8 mouse cellular contexts compared by ENCODE assay signal in genomic region chr8:120832022-120832421, GRCm38 (mm10).
DNase-seq lines count a peak whose midpoint lies in the region; ATAC-seq lines count a peak whose summit lies in the region.

No protein-coding gene starts in this region.

- peaks cover 36% of the 10 kb centered on the region for H3K4me1 ChIP-seq in forebrain, embryonic 10.5 days
- H3K4me1 ChIP-seq in forebrain, embryonic 14.5 days (ENCODE audit: control insufficient read depth, insufficient read depth, low read length), result no peaks in the 10 kb centered on the region
- no peaks in the 10 kb centered on the region; the same call in 1 of the 2 replicates for H3K4me1 ChIP-seq in hindbrain, embryonic 16.5 days (ENCODE audit: control insufficient read depth, insufficient read depth, low read depth, low read length)

- 0 out of 2 replicates have a peak overlapping the region, but pooled peaks have one; percentile 62 for H3K27ac ChIP-seq in forebrain, embryonic 10.5 days
- no peak overlapping the region for H3K27ac ChIP-seq in forebrain, embryonic 14.5 days (ENCODE audit: low read depth, low read length)
- no peak overlapping the region for H3K27ac ChIP-seq in hindbrain, embryonic 16.5 days (ENCODE audit: low read depth, low read length)

- no peak overlapping the region for H3K4me3 ChIP-seq in forebrain, embryonic 10.5 days
- no peak overlapping the region for H3K4me3 ChIP-seq in forebrain, embryonic 14.5 days (ENCODE audit: low read depth, low read length)
- H3K4me3 ChIP-seq in hindbrain, embryonic 16.5 days (ENCODE audit: low read length), result no peak overlapping the region

- intact Hi-C loops in left cerebral cortex, postnatal 10 days (cut with DNase I), result no loop called here

- no peaks in the 10 kb centered on the region for H3K9me3 ChIP-seq in forebrain, embryonic 10.5 days
- no peaks in the 10 kb centered on the region for H3K9me3 ChIP-seq in forebrain, embryonic 14.5 days (replicated peaks; ENCODE audit: control insufficient read depth, low read length)
- no peaks in the 10 kb centered on the region for H3K9me3 ChIP-seq in hindbrain, embryonic 16.5 days (ENCODE audit: control insufficient read depth, low read length)

- DNase-seq in forebrain, embryonic 10.5 days (ENCODE audit: extremely low spot score, low spot score), result no peak
- DNase-seq in forebrain, embryonic 14.5 days (ENCODE audit: low spot score), result no peak
- DNase-seq in adrenal gland, adult 2 months, result peak; percentile 58
- peak; percentile 65 for DNase-seq in lung, postnatal 14 days
- DNase-seq in left cerebral cortex, postnatal 10 days (ENCODE audit: extremely low spot score in 1 of 2, low spot score in 2 of 2), result no peak
- no peak for DNase-seq in layer of hippocampus, postnatal 36 days

- 61% methylated on average over 14 of the region's 14 CpGs for WGBS in forebrain, embryonic 10.5 days
- 52% methylated on average over 12 of the region's 14 CpGs for WGBS in forebrain, embryonic 14.5 days
- 33% methylated on average over 14 of the region's 14 CpGs for WGBS in hindbrain, embryonic 16.5 days

- peaks cover 96% of the 10 kb centered on the region for H3K27me3 ChIP-seq in forebrain, embryonic 10.5 days (ENCODE audit: poor library complexity, severe bottlenecking)
- no peaks in the 10 kb centered on the region; the same call in 1 of the 2 replicates for H3K27me3 ChIP-seq in forebrain, embryonic 14.5 days (replicated peaks; ENCODE audit: control insufficient read depth, insufficient read depth, low read length)
- peaks cover 2% of the 10 kb centered on the region for H3K27me3 ChIP-seq in hindbrain, embryonic 16.5 days (replicated peaks; ENCODE audit: control insufficient read depth, insufficient read depth, low read length)

- ATAC-seq in forebrain, embryonic 14.5 days, result no peak
- no peak for ATAC-seq in hindbrain, embryonic 16.5 days
- ATAC-seq in megakaryocyte-erythroid progenitor cell, adult 5-6 weeks (replicated peaks; ENCODE audit: low FRiP score, low TSS enrichment, poor library complexity, severe bottlenecking), result no peak

- H3K9ac ChIP-seq in forebrain, embryonic 14.5 days (ENCODE audit: low read length), result no peak overlapping the region
- no peak overlapping the region; the same call in 1 of the 2 replicates for H3K9ac ChIP-seq in hindbrain, embryonic 16.5 days (ENCODE audit: low read depth, low read length)

- no peaks in the 10 kb centered on the region for H3K36me3 ChIP-seq in forebrain, embryonic 10.5 days (replicated peaks)
- H3K36me3 ChIP-seq in forebrain, embryonic 14.5 days (ENCODE audit: control insufficient read depth, insufficient read depth, low read length), result no peaks in the 10 kb centered on the region
- H3K36me3 ChIP-seq in hindbrain, embryonic 16.5 days (ENCODE audit: control insufficient read depth, insufficient read depth, low read length), result no peaks in the 10 kb centered on the region

- H3K4me2 ChIP-seq in forebrain, embryonic 14.5 days (ENCODE audit: low read length), result no peak overlapping the region
- peak overlapping the region; percentile 20; the same call in 1 of the 2 replicates for H3K4me2 ChIP-seq in hindbrain, embryonic 16.5 days (ENCODE audit: low read length)

Comparison
In these comparisons a context has a peak if more than half of its experiments do, and no peak if none do; other contexts are left out.
1. DNase-seq: peak in adrenal gland, adult 2 months (single experiment) and lung, postnatal 14 days (single experiment); none in forebrain, embryonic 10.5 days (single experiment), forebrain, embryonic 14.5 days (single experiment), left cerebral cortex, postnatal 10 days (0 of 2) and layer of hippocampus, postnatal 36 days (0 of 2).